Mouse (Mus musculus): ENCODE data around the gene Smarcd2.
"Not testable (repeated sequence)": the region's sequence is repeated elsewhere in the genome, so short reads cannot be mapped to it uniquely, and the experiment has no call there.

Gene Smarcd2

GRCm38 (mm10) chr11:106274971-106275411 is 2.2 kb upstream of the Smarcd2 start:
- DNase-seq: peak in 1 of 2 experiments; percentile 33

DNA sequence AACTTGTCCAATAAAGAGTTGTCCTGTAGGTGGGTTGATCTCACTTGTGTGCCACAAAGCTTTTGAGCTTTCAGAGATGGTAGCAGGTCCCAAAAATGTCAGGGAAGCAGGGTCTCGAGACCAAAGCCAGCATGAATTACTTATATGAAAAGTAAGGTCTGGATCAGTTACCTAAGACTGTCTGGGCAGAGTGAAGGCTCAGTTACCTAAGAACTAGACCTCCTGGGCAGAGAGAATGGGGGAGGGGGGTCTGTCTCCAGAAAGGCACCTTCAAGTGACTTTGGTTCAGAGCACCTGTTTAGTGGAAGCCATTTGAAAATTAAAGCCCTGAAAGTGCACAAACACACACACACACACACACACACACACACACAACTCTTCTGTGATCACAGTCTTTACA is 1.6 kb upstream of the Smarcd2 start:
- no peak for DNase-seq

- no peak for DNase-seq
Measured at GRCm38 (mm10) chr11:106273811-106274210, 1.0 kb upstream of the Smarcd2 start.

DNA sequence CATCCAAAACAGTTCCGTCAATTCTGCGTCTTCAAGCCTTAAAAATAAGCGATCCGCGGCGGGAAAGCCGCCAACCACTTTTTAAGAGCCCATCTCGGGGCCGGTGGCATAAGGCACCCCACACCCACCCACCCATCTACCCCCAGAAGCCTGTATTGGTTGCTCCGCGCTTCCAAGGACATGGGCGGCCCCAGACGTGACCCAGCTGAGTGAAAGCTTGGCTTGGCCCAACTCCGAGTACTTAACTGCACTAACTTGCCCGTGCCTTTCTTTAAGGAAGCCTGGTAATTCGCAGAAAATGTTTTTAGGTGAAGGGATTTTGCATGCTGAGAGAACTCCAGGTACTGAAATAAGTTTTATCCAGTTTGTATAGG is 526 bp upstream of the Smarcd2 start:
- DNase-seq: no peak

DNA sequence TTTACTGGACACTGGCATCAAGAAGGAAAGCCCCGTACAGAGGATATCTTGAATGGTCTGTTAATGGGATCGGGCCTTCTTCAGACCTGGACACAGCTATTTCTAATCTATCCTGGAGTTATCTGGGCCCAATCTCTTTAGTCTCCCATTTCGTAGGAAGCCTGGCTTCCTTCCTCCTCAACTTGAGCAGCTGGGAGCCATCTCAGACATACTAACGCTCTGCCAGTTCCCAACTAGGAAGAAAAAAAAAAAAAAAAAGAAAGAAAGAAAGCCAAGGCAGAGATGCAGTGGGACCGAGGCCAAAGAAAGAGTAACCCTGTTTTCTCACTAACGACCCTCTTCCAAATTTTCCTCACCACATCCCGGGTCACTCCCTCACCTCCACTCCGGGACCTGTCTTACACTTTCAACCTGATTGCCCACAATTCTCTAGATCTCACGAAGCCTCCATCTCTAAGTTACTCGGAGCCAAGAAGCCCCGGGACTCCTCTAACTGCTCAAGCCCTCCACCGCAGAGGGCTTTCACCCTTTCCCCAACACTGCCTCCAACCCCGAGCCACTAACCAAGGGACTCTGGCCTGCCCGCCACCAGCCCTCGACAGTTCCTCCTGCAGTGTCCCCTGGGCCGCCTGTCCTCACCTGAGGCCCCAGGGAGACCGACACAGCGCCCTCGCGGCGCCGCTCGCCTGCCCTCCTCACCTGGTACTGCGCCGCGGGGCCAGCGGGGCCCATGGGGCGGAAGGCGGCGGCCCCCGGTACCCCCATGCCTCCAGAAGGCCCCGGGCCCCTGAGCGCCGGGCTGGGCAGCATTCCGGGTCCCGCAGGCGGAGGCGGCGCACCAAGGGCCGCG is 753 bp downstream of the Smarcd2 start:
- peak; percentile 60 to 63 for DNase-seq

DNA sequence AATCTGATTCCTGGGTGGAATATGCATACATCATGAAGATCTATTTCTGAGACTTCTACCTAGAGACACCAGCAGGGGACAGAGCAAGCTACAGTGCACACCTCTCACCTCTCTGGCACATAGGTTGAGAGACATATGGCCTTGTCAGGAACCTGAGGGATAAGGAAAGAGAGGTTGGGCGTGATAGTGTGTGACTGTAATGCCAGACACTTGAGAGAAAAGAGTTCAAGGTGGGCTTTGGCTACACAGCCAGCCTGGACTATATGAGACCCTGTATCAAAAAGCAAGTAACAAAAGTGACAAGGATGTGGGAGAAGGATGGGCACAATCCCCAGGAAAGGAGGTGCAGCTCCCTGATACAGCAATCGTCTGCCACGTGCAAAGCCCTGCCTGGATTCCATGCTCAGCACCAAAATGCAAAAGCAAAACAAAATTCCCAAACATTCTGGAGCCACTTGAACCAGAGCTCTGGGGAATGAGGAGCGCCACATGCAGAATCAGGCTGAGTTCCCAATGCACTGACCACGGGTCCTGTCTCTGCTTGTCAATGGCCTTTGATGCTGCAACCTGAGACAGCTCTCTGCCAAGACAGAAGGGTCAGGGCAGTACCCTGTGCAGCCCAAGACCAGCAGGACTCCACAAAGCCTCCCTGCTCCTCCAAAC is 1.5 kb downstream of the Smarcd2 start:
- peak; percentile 46 to 61 for DNase-seq

GRCm38 (mm10) chr11:106269060-106269431 is 3.7 kb downstream of the Smarcd2 start:
- peak; percentile 58 to 69 for DNase-seq

- peak; percentile 88 to 93 for DNase-seq
Measured at GRCm38 (mm10) chr11:106268326-106269059, 4.3 kb downstream of the Smarcd2 start.

GRCm38 (mm10) chr11:106267871-106268270 is 4.9 kb downstream of the Smarcd2 start:
- peak; percentile 63 to 74 for DNase-seq

DNA sequence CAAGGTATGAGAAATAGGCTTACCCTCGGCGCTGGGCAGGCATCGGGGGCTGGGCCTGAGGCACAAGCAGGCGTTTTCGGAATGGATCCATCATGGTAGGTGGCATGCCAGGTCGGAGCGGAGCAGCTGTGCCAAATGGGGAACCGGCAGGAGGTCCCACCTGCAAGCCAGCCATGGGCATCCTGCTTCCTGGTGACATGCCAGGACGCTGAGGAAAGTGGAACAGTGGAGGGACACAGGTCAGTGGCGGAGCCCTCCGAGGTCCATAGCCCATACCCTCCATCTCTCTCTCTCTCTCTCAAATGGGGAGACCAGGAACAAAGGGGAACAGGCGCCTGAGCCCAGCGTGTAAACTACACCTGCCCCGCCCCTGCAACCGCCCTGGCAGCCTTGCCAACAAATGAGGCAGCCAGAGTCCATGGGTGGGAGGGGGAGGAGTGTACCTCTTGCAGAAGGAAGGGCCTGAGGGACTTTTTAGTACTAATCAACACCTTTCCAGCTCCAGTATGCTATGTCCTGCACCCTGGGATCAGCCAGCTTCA is 5.4 kb downstream of the Smarcd2 start:
- peak; percentile 91 to 95 for DNase-seq

DNA sequence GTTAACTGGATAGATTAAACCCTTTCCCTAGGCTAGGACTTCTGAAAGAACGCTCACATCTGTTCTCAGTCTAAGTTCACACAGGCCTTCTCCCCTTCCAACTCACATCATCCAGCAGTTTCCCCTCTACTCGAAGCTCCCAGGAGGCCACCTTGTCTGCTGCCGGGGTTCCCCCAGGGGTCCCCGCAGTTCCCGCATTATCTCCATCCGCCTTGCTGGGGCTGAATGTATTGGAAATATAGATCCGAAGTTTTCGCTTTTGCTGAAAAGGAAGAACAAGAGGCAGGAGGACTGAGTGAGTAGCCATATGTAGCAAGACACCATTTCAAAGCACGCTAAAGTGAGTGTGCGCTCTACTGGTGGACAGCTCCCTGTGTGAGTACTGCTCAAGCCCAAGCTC is 6.3 kb downstream of the Smarcd2 start:
- no peak for DNase-seq

GRCm38 (mm10) chr11:106265570-106265969 is 7.2 kb downstream of the Smarcd2 start:
- no peak for DNase-seq

DNA sequence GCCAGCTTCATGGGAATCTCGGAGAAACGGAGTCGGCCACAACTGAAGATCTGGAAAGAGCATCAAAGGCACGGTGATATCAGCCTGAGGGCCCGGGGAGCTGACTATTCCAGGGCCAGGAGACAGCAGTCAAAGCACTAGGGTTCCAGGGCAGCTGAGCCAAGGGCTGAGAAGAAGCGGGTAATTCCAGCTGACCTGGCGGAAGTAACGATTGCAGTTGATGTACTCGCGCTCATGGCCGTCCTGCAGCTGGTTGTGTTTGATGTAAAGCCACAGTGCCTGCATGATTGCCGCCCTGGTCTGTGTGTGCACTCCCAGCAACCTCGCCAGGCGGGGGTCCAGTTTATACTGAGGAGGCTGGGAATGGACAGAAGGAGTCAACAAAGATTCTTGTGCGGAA is 7.8 kb downstream of the Smarcd2 start:
- peak in 1 of 2 experiments; percentile 20 for DNase-seq

DNA sequence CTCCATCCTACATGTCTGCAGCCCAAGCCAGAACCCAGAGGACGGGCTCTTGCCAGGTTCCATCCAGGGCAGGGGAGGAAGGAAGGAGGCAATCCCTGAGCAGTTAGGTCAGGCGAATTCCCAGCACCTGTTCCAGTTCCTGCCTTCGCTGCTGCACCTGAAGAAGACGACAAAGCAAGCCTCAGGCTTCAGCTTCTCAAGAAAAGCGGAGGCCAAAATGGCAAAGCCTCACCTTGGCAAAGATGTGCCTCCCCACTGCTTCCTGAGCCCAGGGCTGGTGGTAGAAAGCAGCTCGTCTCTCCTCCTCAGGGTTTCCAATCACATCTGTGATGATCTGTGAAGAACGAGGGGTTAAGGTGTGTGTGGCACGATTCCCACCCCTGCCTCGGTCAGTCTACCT is 8.8 kb downstream of the Smarcd2 start:
- DNase-seq: peak in 1 of 2 experiments; percentile 52

DNA sequence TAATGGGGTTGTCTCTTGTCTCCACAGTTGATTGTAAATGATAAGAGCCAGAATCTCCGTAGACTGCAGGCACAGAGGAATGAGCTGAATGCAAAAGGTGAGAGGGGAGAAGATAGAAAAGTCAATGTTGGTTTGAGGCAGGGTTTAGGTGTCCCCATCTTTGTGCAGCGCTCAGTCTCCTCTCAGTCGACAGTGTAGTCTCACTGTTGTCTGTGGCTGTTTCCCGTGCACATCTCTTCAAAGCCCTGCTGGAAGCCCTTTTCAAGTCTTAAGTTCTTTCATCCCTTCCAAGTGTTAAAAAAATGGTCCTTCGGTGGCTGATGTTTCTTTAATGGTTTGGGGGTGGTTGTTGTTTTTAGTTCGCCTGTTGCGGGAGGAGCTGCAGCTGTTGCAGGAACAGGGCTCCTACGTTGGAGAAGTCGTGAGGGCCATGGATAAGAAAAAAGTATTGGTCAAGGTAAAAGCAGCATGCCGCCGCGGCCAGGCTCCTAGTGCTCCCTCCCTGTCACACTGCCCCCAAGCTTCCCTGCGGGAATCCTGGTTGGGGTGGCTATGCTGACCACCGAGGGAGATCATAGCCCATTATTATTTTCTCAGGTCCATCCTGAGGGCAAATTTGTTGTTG is 11.8 kb downstream of the Smarcd2 start:
- no peak for DNase-seq

DNA sequence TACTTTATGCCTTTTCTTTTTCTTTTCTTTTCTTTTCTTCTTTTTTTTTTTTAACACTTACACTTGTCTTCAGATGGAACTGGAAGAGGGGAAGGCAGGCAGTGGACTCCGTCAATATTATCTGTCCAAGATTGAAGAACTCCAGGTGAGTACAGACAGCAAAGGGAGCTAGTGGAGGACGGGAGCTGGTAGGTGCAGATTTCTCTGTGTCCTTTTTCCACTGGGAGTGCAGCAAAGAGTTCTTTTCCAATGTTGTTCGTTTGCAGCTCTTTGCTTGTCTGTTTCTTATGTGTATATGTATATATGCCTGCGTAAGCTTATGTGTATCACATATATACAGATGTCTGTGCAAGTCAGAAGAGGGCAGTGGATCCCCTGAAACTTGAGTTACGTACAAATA is 16.0 kb downstream of the Smarcd2 start:
- peak; percentile 69 to 74 for DNase-seq

DNA sequence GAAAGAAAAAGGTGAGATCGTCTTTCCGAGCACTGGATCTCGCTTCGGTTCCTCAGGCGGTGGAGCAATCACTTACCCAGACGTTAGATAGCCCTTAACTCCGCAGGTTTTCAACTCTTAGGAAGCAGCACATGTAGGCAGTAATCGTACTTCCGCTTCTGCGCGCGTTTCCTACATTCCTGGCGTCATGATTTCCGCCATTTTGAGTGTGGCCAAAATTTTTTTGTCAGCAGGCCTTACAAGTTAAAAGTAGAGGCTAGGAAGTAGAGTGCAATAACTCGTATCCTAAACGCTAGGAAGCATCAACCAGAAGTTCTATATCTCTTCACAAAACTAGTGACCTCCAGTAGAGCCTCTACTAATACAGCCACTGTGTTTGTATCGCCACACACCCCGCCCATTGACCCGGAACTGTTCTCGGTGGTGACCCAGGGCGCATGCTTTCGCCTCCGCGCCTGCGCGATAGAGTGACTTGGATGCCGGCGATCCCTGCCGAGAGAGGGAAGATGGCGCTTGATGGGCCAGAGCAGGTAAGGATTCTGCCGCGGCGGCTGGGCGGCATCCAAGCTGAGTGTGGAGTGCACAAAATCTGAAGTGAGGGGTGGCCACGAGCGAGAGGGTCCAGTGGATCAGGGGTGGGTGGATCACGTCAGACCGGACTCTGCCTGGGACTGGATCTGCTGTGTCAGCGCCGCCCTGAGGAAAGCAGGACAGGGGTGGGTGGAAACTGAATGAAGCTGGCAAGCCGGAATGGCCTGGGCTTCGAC is 16.9 kb downstream of the Smarcd2 start, which contains the start of the genes Ftsj3 and Psmc5:
Ftsj3 (minus strand) TSS at position 395 of the 767 bp plus-strand sequence.
Psmc5 (plus strand) TSS at position 470 of the 767 bp plus-strand sequence.
- peak; percentile 99 for DNase-seq

- peak in 1 of 2 experiments; percentile 45 for DNase-seq
Measured at GRCm38 (mm10) chr11:106255174-106255573, 17.6 kb downstream of the Smarcd2 start.

DNA sequence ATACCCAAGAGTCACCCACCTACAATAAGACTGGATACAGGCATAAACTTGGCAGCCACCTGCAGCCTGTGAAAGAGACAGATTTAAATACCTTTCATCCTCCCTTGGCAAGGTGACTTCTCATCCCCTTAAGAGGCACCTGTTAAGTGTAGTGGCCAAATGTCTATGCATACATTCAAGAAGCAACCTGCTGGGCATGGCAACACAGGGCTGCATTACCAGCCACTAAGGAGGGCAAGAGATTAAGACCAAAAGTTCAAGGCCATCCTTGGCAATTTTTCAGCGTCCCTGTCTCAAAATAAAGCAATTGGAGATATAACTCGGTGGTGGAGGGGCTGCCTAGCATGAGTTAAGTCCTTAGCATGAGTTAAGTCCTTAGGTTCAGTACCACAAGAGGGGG is 18.0 kb downstream of the Smarcd2 start:
- DNase-seq: peak in 1 of 2 experiments; percentile 9

DNA sequence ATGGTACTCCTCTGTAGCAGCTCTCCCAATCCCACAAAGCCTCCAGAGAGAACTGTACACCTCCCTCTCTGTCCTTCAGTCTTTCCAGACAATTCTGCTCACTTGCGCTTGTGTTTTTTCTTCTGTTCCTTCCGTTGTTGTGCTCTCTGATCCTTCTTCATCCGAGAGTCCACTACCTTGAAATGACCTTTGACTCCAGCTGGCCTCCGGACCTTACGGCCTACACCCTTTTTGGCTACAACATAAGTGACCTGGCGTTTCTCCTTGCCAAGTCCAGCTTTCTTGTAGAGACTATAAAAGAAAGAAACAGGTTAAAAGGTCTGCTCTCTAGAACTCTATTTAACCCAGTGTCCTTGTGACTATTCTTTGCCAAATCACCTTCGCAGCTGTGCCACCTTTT is 23.4 kb downstream of the Smarcd2 start:
- DNase-seq: no peak

DNA sequence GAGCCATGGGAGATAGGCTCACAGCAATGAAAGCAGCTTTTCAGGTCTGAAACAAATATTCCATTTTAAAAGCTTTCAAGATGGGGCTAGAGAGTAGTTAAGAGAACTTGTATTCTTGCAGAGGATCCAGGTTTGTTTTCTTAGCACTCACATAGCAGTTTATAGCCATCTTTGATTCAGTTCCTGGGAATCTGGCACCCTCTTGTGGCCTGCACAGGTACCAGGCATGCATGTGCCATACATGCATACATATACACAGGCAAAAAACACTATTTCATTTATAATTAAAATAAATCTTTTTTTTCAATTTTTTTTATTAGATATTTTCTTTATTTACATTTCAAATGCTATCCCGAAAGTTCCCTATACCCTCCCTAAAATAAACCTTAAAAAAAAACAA is 25.9 kb downstream of the Smarcd2 start:
- no peak for DNase-seq

GRCm38 (mm10) chr11:106233978-106234377 is 38.8 kb downstream of the Smarcd2 start:
- DNase-seq: not testable (repeated sequence)
